Mouse (Mus musculus) cerebellum, adult 2 months (tissue): ENCODE results near the gene Mpdu1. TPM values are rescaled to one million over a fixed set of nuclear protein-coding genes. Genes with fewer than 3 reads are reported as not detected.

Source experiments
- DNase-seq, 2 experiments: peaks; one replicate each; pipeline ENCODE4 v3.0.0; 2021
- H3K27ac ChIP-seq: fragments of 200-500 bp; 2 replicates; pipeline ENCODE4 v1.5.1; 2012; ENCODE audit warnings: low read length, control low read depth, inconsistent platforms; ENCODE audit not compliant: insufficient read depth
- H3K27me3 ChIP-seq: fragments of 200-500 bp; 2 replicates; pipeline ENCODE4 v1.6.1; 2012; ENCODE audit warnings: inconsistent platforms, mild to moderate bottlenecking, low read length, moderate library complexity; ENCODE audit not compliant: control insufficient read depth, insufficient read depth
- H3K4me1 ChIP-seq: fragments of 200-500 bp; 2 replicates; pipeline ENCODE4 v1.6.1; 2011; ENCODE audit warnings: low read length; ENCODE audit not compliant: control insufficient read depth, insufficient read depth
- H3K4me3 ChIP-seq: fragments of 200-500 bp; replicated peaks from 2 replicates; pipeline ENCODE3; 2011; ENCODE audit warnings: mild to moderate bottlenecking, low read depth, low read length, control low read depth; ENCODE audit not compliant: insufficient read depth
- CTCF ChIP-seq: fragments of 200-500 bp; IDR thresholded peaks from 2 replicates; pipeline ENCODE4 v1.5.1; 2011; ENCODE audit warnings: low read depth, mild to moderate bottlenecking, control low read depth, low read length, moderate library complexity, borderline replicate concordance; ENCODE audit not compliant: insufficient read depth
- POLR2A ChIP-seq: fragments of 200-500 bp; IDR thresholded peaks from 2 replicates; pipeline ENCODE4 v1.6.1; 2011; ENCODE audit warnings: low read length, control low read depth, borderline replicate concordance; ENCODE audit not compliant: insufficient read depth
- WGBS: fragments of 180-500 bp; shearing (Covaris S2); methylation state at CpG from one replicate; pipeline ENCODE4 v1.1.7; 2018; 5-methylcytosine and 5-hydroxymethylcytosine counted together
- polyA plus RNA-seq: library from polyadenylated mRNA; depleted of rRNA; stranded (reverse); fragments of >200 nt; gene quantifications from 2 replicates; pipeline ENCODE4 v1.2.3, GENCODE M21; 2012

Gene Mpdu1
- polyA plus RNA-seq, 1 experiment: 120 TPM

- H3K4me1 ChIP-seq: peaks cover 5% of the 10 kb centered on the region; the same call in 1 of the 2 replicates
- peak; percentile 65 to 75 for DNase-seq
- H3K27ac ChIP-seq: peak within 1 kb of the TSS; percentile 80
- peak within 1 kb of the TSS; percentile 55 for H3K4me3 ChIP-seq
- TF ChIP-seq CTCF: no peak
- 0 out of 2 replicates have a peak, but pooled peaks have one; percentile 13 for TF ChIP-seq POLR2A
- 1% methylated on average over 38 of the region's 41 CpGs for WGBS
- H3K27me3 ChIP-seq: no peaks in the 10 kb centered on the region
These were observed 33.1 kb upstream of the Mpdu1 start, which contains the start of the genes Tnfsf12 and Tnfsfm13 for GRCm38 (mm10) chr11:69695361-69696181. Gene Tnfsf12 (minus strand): TSS chr11:69695849. Gene Tnfsfm13 (minus strand): TSS chr11:69696098.

- TF ChIP-seq CTCF: no peak
- TF ChIP-seq POLR2A: no peak
- H3K27me3 ChIP-seq: no peaks in the 10 kb centered on the region
- no peak for DNase-seq
- H3K4me1 ChIP-seq: peaks cover 5% of the 10 kb centered on the region; the same call in 1 of the 2 replicates
- H3K4me3 ChIP-seq: peak overlapping the region; percentile 55
- WGBS: 4% methylated on average over 6 of the region's 6 CpGs
- H3K27ac ChIP-seq: peak overlapping the region; percentile 75
These were observed 32.6 kb upstream of the Mpdu1 start for GRCm38 (mm10) chr11:69695046-69695360.

- TF ChIP-seq POLR2A: no peak
- TF ChIP-seq CTCF: no peak
- Histone ChIP-seq H3K27ac (no peak overlapping the region), H3K4me3 (no peak overlapping the region), H3K4me1 (peaks cover 5% of the 10 kb centered on the region; the same call in 1 of the 2 replicates), H3K27me3 (no peaks in the 10 kb centered on the region)
- DNase-seq: no peak
- 62% methylated on average over 11 of the region's 11 CpGs for WGBS
These were observed 31.1 kb upstream of the Mpdu1 start for GRCm38 (mm10) chr11:69693421-69693965.

DNA sequence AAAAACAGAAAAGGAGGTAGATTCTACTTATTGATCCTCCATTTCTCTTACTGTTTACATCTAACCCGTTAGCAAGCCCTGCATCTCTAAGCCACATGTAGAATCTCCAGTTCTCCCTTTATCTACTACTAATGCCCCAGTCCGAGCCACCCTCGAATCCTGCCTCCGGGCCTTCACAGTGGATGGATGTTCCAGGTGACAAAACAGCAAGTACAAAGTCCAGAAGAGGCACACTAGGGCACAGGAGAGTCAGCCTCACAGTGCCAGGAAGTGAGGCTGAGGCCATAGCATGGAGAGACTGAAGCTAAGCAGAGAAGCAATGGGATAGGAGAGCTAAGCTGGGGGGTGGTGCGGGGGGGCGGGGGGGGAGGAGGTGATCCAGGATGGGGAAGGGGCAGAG is 30.4 kb upstream of the Mpdu1 start:
- peaks cover 5% of the 10 kb centered on the region; the same call in 1 of the 2 replicates for H3K4me1 ChIP-seq
- 90% methylated on average over 6 of the region's 6 CpGs for WGBS
- no peak overlapping the region for H3K27ac ChIP-seq
- DNase-seq: no peak
- H3K4me3 ChIP-seq: no peak overlapping the region
- H3K27me3 ChIP-seq: no peaks in the 10 kb centered on the region
- no peak for TF ChIP-seq CTCF
- TF ChIP-seq POLR2A: no peak

DNA sequence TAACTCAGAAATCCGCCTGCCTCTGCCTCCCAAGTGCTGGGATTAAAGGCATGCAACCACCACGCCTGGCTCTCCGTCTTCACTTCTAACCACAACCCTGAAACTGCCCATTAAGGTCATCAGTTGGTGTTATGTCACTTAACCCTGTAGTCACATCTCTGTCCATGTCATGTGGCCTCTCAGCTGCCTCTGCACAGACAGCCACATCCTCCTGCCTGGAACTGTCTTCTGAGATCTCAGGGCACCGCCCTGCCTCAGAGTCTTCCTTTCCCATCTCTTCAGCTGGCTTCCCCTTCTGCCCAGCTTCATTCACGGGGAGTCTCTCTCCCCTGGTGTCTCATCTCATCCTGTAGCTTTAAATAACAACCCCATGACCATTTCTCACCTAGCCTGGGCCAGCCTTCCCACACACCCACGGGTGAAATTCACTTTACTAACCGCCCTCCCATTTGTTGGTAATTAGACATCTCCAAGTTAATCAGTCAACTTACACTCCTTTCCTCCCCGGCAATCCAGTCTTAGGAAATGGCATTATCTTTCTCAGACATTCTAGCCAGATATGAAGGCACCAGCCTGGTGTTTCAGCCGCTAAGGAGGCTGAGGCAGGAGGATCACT is 29.9 kb upstream of the Mpdu1 start:
- Histone ChIP-seq H3K4me3 (no peak overlapping the region), H3K27me3 (no peaks in the 10 kb centered on the region), H3K4me1 (peaks cover 5% of the 10 kb centered on the region; the same call in 1 of the 2 replicates), H3K27ac (no peak overlapping the region)
- 82% methylated on average over 9 of the region's 9 CpGs for WGBS
- TF ChIP-seq POLR2A: no peak
- TF ChIP-seq CTCF: no peak
- no peak for DNase-seq

GRCm38 (mm10) chr11:69689891-69690290 is 27.4 kb upstream of the Mpdu1 start:
- DNase-seq: no peak
- 100% methylated on average over 1 of the region's 1 CpGs for WGBS
- peaks cover 22% of the 10 kb centered on the region for H3K4me1 ChIP-seq
- no peaks in the 10 kb centered on the region for H3K27me3 ChIP-seq
- no peak overlapping the region for H3K27ac ChIP-seq
- TF ChIP-seq CTCF (no peak), POLR2A (no peak)
- H3K4me3 ChIP-seq: no peak overlapping the region

- no peak for TF ChIP-seq POLR2A
- no peak for TF ChIP-seq CTCF
- peak in 1 of 2 experiments; percentile 11 for DNase-seq
- Histone ChIP-seq H3K4me1 (peaks cover 36% of the 10 kb centered on the region), H3K4me3 (no peak overlapping the region), H3K27me3 (no peaks in the 10 kb centered on the region), H3K27ac (peak overlapping the region; percentile 26)
- WGBS: 60% methylated on average over 5 of the region's 5 CpGs
These were observed 24.6 kb upstream of the Mpdu1 start for GRCm38 (mm10) chr11:69687061-69687460.
